Comparison of ENCODE assay signal across 8 mouse cellular contexts in the genomic region with DNA sequence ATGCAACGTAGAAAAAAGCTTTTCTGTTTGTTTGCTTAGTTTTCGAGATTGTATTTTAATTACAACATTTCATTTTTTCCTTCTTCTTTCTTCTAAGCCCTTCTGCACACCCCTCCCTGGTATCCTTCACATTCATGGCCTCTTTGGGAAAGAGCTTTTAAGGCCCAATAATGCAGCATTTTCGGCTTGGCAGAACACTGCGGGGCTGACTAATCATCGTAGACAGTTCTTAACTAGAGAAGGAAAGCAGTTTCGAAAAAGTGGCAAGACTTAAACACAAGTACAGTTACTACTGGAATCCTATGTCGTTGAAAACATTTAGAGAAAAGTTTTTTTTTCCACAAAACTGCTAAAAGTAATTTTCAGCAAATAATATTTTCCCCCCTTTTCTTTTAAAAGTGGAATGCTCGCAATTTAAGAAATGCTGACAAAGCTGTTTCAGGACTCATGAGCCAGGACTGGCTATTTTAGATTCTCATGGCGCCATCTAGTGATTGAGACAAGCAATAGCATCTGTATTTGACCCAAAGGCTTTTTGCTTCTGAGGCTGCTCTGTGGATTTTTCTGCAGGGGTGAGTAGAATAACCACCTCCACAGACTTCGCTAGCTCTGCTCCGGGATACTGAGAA.
DNase-seq lines count a peak whose midpoint lies in the region; ATAC-seq and TF ChIP-seq lines count a peak whose summit lies in the region.
"Had no signal": no experiment of that assay in that cellular context is flagged by ENCODE, and none has a peak within 500 bp of the region (broad histone marks: within the 10 kb centered on the region; RNA-seq: fewer than 3 reads in every experiment).

No protein-coding gene starts in this region.

- H3K9me3 ChIP-seq in neural tube, embryonic 11.5 days (ENCODE audit: control insufficient read depth, low read length): no peaks in the 10 kb centered on the region
- no peaks in the 10 kb centered on the region for H3K9me3 ChIP-seq in liver, postnatal 0 days (ENCODE audit: low read length)
- H3K9me3 ChIP-seq: limb, embryonic 12.5 days had no signal

- no peak overlapping the region for H3K27ac ChIP-seq in neural tube, embryonic 11.5 days (ENCODE audit: low read depth, low read length)
- H3K27ac ChIP-seq in liver, postnatal 0 days (ENCODE audit: low read depth): no peak overlapping the region
- H3K27ac ChIP-seq: limb, embryonic 12.5 days had no signal

- H3K36me3 ChIP-seq in neural tube, embryonic 11.5 days (ENCODE audit: control insufficient read depth, insufficient read depth, low read length): no peaks in the 10 kb centered on the region
- no peaks in the 10 kb centered on the region for H3K36me3 ChIP-seq in liver, postnatal 0 days (replicated peaks; ENCODE audit: insufficient read depth, low read length)
- H3K36me3 ChIP-seq: limb, embryonic 12.5 days had no signal

- H3K4me1 ChIP-seq in neural tube, embryonic 11.5 days (ENCODE audit: control insufficient read depth, insufficient read depth, low read length): no peaks in the 10 kb centered on the region
- H3K4me1 ChIP-seq in liver, postnatal 0 days (ENCODE audit: insufficient read depth): peaks cover 3% of the 10 kb centered on the region; the same call in 1 of the 2 replicates
- H3K4me1 ChIP-seq: limb, embryonic 12.5 days had no signal

- 48% methylated on average over 11 of the region's 11 CpGs for WGBS in neural tube, embryonic 11.5 days
- WGBS in liver, postnatal 0 days (ENCODE audit: insufficient replicate concordance): 32% methylated on average over 11 of the region's 11 CpGs

- H3K4me2 ChIP-seq in neural tube, embryonic 11.5 days (ENCODE audit: low read depth): no peak overlapping the region
- no peak overlapping the region; the same call in 1 of the 2 replicates for H3K4me2 ChIP-seq in liver, postnatal 0 days (ENCODE audit: low read depth, low read length)
- H3K4me2 ChIP-seq: limb, embryonic 12.5 days had no signal

- H3K27me3 ChIP-seq in neural tube, embryonic 11.5 days (ENCODE audit: control insufficient read depth, insufficient read depth, low read length): no peaks in the 10 kb centered on the region
- no peaks in the 10 kb centered on the region for H3K27me3 ChIP-seq in liver, postnatal 0 days (ENCODE audit: insufficient read depth, low read length)
- H3K27me3 ChIP-seq: limb, embryonic 12.5 days had no signal

- peak; percentile 20 for DNase-seq in neural tube, embryonic 11.5 days (ENCODE audit: low spot score)
- no peak for DNase-seq in neural tube, embryonic 10.5 days (ENCODE audit: extremely low spot score, low spot score)
- DNase-seq in NIH3T3 (ENCODE audit: low read depth): peak; percentile 84
- DNase-seq in cerebellum, postnatal 10 days: peak; percentile 38 to 73
- DNase-seq in heart, postnatal 4 days: peak; percentile 7
- no peak for DNase-seq in liver, postnatal 0 days

- TF ChIP-seq EP300 in liver, postnatal 0 days (IDR thresholded peaks at IDR 0.05; ENCODE audit: low read depth): no peak

- H3K9ac ChIP-seq in neural tube, embryonic 11.5 days (ENCODE audit: low read length): no peak overlapping the region
- H3K9ac ChIP-seq in liver, postnatal 0 days (replicated peaks): no peak overlapping the region
- H3K9ac ChIP-seq: limb, embryonic 12.5 days had no signal

- ATAC-seq in neural tube, embryonic 11.5 days (ENCODE audit: insufficient read depth, low FRiP score, low TSS enrichment): peak; percentile 58; the same call in 1 of the 2 replicates
- peak; percentile 40; the same call in 1 of the 2 replicates for ATAC-seq in liver, postnatal 0 days
- ATAC-seq in neutrophil, adult 5-6 weeks (ENCODE audit: extremely low read depth, insufficient number of reproducible peaks, low FRiP score, poor library complexity, severe bottlenecking): peak; percentile 81

- peak; percentile 83 for TF ChIP-seq CTCF in liver, postnatal 0 days (IDR thresholded peaks at IDR 0.05; ENCODE audit: low read depth)

- H3K4me3 ChIP-seq in neural tube, embryonic 11.5 days (ENCODE audit: low read depth, low read length): no peak overlapping the region
- no peak overlapping the region for H3K4me3 ChIP-seq in liver, postnatal 0 days (ENCODE audit: low read depth, low read length)
- H3K4me3 ChIP-seq: limb, embryonic 12.5 days had no signal

Comparison
In these comparisons a context has a peak if more than half of its experiments do, and no peak if none do; other contexts are left out.
1. DNase-seq: peak in neural tube, embryonic 11.5 days (single experiment), NIH3T3 (single experiment), cerebellum, postnatal 10 days (2 of 2) and heart, postnatal 4 days (single experiment); none in neural tube, embryonic 10.5 days (single experiment) and liver, postnatal 0 days (single experiment).
2. Peak in every context shown above with its lines, with median percentiles within 50 percentile points of each other: ATAC-seq.